Mouse (Mus musculus): ENCODE measurements around the gene Ovgp1. TPM values are rescaled to one million over a fixed set of nuclear protein-coding genes. Genes with fewer than 3 reads are reported as not detected.
"Not testable (repeated sequence)": the region's sequence is repeated elsewhere in the genome, so short reads cannot be mapped to it uniquely, and the experiment has no call there.

The Ovgp1 gene
- polyA plus RNA-seq (2012; rRNA removed): 3.1 and 4.2 TPM in 2 replicates

- no peak for DNase-seq (ENCODE audit: low spot score)
These were observed at the start of gene Ovgp1 for GRCm38 (mm10) chr3:105973411-105973810. Ovgp1 (plus strand) TSS chr3:105973711.

DNA sequence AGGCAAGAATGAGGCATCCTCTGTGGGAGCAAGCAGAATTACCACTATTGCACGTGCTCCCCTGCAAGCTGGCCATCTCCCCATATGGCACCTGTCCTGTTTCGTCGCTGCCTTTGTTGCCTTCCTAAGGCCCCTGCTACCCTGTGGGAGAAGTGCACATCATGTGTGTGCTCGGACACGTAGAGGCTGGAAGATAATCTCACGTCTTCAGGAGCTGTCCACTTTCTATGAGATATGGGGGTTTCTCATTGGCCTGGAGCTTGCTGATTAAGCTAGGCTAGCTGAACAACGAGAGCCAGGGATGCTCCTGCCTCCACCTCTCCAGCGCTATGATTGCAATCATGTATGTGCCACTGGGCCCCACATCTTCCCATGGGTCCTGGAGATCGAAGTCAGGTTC, 48.9 kb upstream of the Ovgp1 start:
- no peak for DNase-seq (ENCODE audit: low spot score)

DNA sequence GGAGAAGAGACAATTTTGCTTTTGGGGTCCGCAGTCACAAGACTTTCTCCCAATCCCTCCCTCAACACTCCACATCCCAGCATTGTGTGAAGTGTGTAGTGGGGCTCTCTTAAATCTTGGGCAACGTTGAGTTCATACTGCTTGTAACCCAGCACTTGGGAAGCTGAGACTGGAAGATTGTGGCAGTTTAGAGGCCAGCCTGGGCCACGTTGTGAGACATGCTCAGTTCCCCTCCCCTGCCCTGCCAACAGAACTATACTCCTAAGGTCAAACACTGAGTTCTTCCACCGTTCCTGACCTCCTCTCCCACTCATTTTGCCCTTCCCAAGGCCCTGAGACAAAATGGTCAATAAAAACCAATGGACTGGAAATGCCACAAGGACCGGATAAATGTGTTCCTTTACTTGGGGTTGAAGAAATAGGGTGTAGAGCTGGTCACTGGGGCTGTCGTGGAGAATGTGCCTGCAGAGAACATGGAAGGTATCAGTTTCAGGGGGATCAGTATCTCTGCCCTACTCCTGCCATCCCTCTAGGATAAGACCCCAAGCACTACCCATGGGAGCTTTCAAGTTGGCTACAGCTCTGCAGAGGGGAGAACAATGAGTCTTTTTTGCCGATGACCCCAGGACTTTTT, 45.8 kb upstream of the Ovgp1 start:
- DNase-seq (ENCODE audit: low spot score): no peak

DNA sequence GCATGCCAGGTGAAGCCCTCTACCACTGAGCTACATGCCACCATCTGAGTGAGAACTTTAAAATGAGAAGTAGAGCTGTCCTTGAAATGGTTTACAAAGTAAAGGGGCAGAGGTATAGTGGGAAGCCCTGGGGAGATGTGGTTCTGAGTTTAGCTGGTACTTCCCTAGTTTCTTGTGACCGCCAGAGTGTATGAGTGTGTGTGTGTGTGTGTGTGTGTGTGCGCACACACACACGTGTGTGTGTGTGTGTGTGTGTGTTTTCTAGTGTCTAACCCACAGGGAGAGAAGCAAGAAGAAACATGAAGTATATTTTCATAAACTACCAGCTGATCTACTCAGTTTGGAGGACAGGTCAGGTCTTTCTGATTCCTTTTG, 45.3 kb upstream of the Ovgp1 start:
- DNase-seq (ENCODE audit: low spot score): no peak

- DNase-seq (ENCODE audit: low spot score): no peak
These were observed 44.7 kb upstream of the Ovgp1 start for GRCm38 (mm10) chr3:105928781-105929180.

GRCm38 (mm10) chr3:105929821-105930220, 43.7 kb upstream of the Ovgp1 start:
- no peak for DNase-seq (ENCODE audit: low spot score)

DNA sequence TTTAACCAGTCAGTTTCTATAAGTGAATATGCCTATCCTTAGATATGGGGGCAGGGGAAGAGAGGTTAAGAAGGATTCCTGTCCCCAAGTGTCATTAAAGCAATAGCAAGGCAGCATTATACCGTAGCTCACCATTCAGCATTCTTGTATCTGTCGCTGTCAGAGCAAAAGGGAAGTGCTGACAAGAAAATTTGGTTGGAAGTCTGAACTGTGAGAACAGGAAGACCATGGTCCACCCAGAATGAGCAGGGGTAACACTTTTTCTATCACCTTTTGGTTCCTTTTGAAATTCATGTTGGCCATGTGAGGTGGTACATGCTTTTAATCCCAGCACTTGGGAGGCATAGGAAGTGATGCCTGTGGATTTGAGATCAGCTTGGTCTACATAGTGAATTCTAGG, 42.4 kb upstream of the Ovgp1 start:
- no peak for DNase-seq (ENCODE audit: low spot score)

- DNase-seq (ENCODE audit: low spot score): no peak
These were observed 41.1 kb upstream of the Ovgp1 start, which contains the start of gene I830077J02Rik for GRCm38 (mm10) chr3:105932240-105933071. I830077J02Rik (minus strand) TSS chr3:105932664.

DNA sequence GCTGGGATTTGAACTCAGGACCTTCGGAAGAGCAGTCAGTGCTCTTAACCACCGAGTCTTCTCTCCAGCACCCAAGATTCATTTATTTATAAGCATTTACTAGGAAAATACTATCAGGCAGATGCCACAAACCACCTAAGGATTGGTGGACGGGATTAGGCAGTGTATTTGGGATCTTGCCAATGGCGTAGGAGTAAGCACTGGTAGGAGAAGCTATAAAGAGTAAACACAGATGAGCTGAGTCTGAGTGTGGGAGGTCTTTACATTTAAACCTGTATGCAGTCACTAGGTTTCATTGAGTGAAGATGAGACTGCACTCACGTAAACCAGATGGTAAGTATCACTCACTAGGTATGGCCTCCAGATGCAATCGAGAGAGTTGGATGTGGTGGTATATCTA, 39.6 kb upstream of the Ovgp1 start:
- no peak for DNase-seq (ENCODE audit: low spot score)

GRCm38 (mm10) chr3:105935033-105935432, 38.5 kb upstream of the Ovgp1 start:
- DNase-seq (ENCODE audit: low spot score): no peak

DNA sequence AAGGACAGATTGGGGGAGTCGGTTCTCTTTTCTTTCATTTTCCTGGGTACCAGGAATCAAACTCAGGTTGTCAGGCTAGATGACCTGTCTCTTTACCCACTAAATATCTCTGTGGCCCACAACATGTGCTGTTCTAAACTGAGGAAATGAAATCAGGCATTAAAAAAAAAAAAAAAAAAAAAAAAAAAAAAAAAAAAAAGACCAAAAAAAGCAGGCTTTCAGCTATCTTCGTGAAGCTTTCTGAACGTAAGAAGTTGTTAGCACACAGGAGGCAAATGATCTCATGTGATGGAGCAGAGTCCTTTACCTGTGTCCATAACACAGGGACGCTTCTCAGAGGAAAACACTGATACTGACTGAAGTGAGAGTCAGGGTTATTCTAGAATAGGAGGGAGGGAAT, 37.4 kb upstream of the Ovgp1 start:
- DNase-seq (ENCODE audit: low spot score): no peak

- DNase-seq (ENCODE audit: low spot score): no peak
These were observed 22.2 kb upstream of the Ovgp1 start for GRCm38 (mm10) chr3:105951348-105951747.

DNA sequence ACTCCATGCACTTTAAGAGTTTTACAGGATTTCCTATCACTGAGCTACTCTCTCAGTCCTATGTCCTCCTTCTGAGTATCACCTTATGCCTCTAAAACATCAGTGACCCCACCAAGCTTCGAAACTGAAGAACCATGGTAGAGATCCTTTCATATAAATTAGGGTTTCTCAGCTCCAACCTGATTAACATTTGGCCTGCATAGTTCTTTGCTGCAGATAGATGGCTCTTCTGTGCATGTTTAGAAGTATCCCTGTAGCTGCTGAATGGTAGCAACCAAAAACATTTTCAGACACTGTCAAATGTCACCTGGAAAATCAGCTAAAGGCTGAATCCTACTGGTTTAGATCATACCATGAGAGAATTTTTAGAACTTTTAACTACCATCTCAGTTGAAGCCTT, 16.3 kb upstream of the Ovgp1 start:
- no peak for DNase-seq (ENCODE audit: low spot score)

DNA sequence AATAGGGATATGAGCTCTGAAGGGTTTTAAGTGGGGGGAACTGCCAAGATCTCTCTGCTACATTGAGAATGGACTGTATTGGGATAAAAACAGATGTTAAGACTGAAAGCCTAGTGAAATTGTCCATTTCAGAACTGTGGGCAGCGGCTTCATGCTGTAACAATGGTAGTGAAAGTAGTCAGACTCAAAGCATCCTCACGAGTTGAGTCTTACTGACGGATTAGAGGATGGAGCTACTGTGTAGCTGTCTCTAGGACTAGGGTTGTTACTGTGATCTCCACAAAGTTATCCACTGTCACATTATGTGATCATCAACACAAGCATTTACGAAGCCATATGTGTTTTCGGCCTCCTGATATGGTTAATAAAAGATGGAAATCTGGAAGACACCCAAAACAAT, 15.3 kb upstream of the Ovgp1 start:
- no peak for DNase-seq (ENCODE audit: low spot score)

GRCm38 (mm10) chr3:105958974-105959580, 14.4 kb upstream of the Ovgp1 start, which contains the start of gene Wdr77:
Wdr77 (plus strand) TSS chr3:105959369.
- DNase-seq (ENCODE audit: low spot score): peak; percentile 91

DNA sequence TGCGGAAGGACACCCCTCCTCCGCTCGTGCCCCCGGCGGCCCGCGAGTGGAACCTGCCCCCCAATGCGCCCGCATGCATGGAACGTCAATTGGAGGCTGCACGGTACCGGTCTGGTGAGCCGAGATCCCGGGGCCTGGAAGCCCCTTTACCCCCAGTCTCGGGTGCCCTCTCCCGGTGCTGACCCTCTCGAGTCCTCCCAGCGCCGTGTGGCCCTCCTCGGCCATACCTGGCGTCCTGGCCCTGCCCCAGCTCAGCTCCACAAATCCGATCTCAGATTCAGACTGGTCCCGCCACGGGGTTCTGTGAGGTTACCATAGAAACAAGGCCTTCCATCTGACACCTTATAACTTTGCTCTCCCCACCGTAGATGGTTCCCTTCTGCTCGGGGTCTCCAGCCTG, 13.9 kb upstream of the Ovgp1 start:
- no peak for DNase-seq (ENCODE audit: low spot score)

- DNase-seq (ENCODE audit: low spot score): no peak
These were observed 13.5 kb upstream of the Ovgp1 start, which contains the start of gene Atp5f1 for GRCm38 (mm10) chr3:105959999-105960398. Atp5f1 (minus strand) TSS chr3:105960099.

- no peak for DNase-seq (ENCODE audit: low spot score)
These were observed 12.8 kb upstream of the Ovgp1 start for GRCm38 (mm10) chr3:105960700-105961099.

GRCm38 (mm10) chr3:105971831-105972446, 1.6 kb upstream of the Ovgp1 start:
- DNase-seq (ENCODE audit: low spot score): no peak

GRCm38 (mm10) chr3:105974174-105974573, 663 bp downstream of the Ovgp1 start:
- no peak for DNase-seq (ENCODE audit: low spot score)

GRCm38 (mm10) chr3:105989611-105990010, 16.1 kb downstream of the Ovgp1 start:
- not testable (repeated sequence) for DNase-seq (ENCODE audit: low spot score)

- DNase-seq (ENCODE audit: low spot score): no peak
These were observed 18.3 kb downstream of the Ovgp1 start for GRCm38 (mm10) chr3:105991653-105992283.
